Mouse (Mus musculus): ENCODE data around the gene Etfdh. TPM values are rescaled to one million over a fixed set of nuclear protein-coding genes. Genes with fewer than 3 reads are reported as not detected.
A peak's percentile ranks its signal among the peaks of the same experiment; 100 is the strongest.
"Not testable (repeated sequence)": the region's sequence is repeated elsewhere in the genome, so short reads cannot be mapped to it uniquely, and the experiment has no call there.

The Etfdh gene
- polyA plus RNA-seq, 1 experiment, result 32.5 TPM

GRCm38 (mm10) chr3:79577606-79578005 lies 51.7 kb downstream of the Etfdh start:
- DNase-seq (ENCODE audit: low read depth), result no peak

- DNase-seq (ENCODE audit: low read depth), result no peak
These were observed 52.4 kb downstream of the Etfdh start for GRCm38 (mm10) chr3:79576865-79577264.

GRCm38 (mm10) chr3:79576468-79576816 lies 52.9 kb downstream of the Etfdh start:
- DNase-seq (ENCODE audit: low read depth), result no peak

- no peak for DNase-seq (ENCODE audit: low read depth)
These were observed 53.5 kb downstream of the Etfdh start for GRCm38 (mm10) chr3:79575576-79576467.

- DNase-seq (ENCODE audit: low read depth), result no peak
These were observed 55.0 kb downstream of the Etfdh start for GRCm38 (mm10) chr3:79574336-79574735.

- DNase-seq (ENCODE audit: low read depth), result not testable (repeated sequence)
These were observed 55.9 kb downstream of the Etfdh start for GRCm38 (mm10) chr3:79573376-79573775.

GRCm38 (mm10) chr3:79572399-79572798 lies 56.9 kb downstream of the Etfdh start:
- DNase-seq (ENCODE audit: low read depth), result no peak

- no peak for DNase-seq (ENCODE audit: low read depth)
These were observed 60.0 kb downstream of the Etfdh start for GRCm38 (mm10) chr3:79569351-79569681.

- no peak for DNase-seq (ENCODE audit: low read depth)
These were observed 60.5 kb downstream of the Etfdh start for GRCm38 (mm10) chr3:79568629-79569350.

GRCm38 (mm10) chr3:79567703-79568362 lies 61.5 kb downstream of the Etfdh start, which contains the start of gene Fnip2:
TSS of gene Fnip2 (minus strand) at chr3:79567796.
- peak; percentile 73 for DNase-seq (ENCODE audit: low read depth)

- no peak for DNase-seq (ENCODE audit: low read depth)
These were observed 62.3 kb downstream of the Etfdh start for GRCm38 (mm10) chr3:79566716-79567691.

- DNase-seq (ENCODE audit: low read depth), result no peak
These were observed 64.3 kb downstream of the Etfdh start for GRCm38 (mm10) chr3:79564875-79565606.

GRCm38 (mm10) chr3:79563511-79563910 lies 65.8 kb downstream of the Etfdh start:
- DNase-seq (ENCODE audit: low read depth), result no peak

- no peak for DNase-seq (ENCODE audit: low read depth)
These were observed 67.2 kb downstream of the Etfdh start for GRCm38 (mm10) chr3:79561784-79562715.

GRCm38 (mm10) chr3:79560555-79560954 lies 68.7 kb downstream of the Etfdh start:
- DNase-seq (ENCODE audit: low read depth), result no peak

- DNase-seq (ENCODE audit: low read depth), result no peak
These were observed 69.6 kb downstream of the Etfdh start for GRCm38 (mm10) chr3:79559773-79560045.

- no peak for DNase-seq (ENCODE audit: low read depth)
These were observed 70.1 kb downstream of the Etfdh start for GRCm38 (mm10) chr3:79559021-79559772.

- DNase-seq (ENCODE audit: low read depth), result no peak
These were observed 74.2 kb downstream of the Etfdh start for GRCm38 (mm10) chr3:79555061-79555460.
